Mouse (Mus musculus): Measurements from ENCODE around the gene Plk3. TPM values are rescaled to one million over a fixed set of nuclear protein-coding genes. Genes with fewer than 3 reads are reported as not detected.

The Plk3 gene
- polyA plus RNA-seq, 1 experiment from 2014 or later = 7.0 TPM

DNA sequence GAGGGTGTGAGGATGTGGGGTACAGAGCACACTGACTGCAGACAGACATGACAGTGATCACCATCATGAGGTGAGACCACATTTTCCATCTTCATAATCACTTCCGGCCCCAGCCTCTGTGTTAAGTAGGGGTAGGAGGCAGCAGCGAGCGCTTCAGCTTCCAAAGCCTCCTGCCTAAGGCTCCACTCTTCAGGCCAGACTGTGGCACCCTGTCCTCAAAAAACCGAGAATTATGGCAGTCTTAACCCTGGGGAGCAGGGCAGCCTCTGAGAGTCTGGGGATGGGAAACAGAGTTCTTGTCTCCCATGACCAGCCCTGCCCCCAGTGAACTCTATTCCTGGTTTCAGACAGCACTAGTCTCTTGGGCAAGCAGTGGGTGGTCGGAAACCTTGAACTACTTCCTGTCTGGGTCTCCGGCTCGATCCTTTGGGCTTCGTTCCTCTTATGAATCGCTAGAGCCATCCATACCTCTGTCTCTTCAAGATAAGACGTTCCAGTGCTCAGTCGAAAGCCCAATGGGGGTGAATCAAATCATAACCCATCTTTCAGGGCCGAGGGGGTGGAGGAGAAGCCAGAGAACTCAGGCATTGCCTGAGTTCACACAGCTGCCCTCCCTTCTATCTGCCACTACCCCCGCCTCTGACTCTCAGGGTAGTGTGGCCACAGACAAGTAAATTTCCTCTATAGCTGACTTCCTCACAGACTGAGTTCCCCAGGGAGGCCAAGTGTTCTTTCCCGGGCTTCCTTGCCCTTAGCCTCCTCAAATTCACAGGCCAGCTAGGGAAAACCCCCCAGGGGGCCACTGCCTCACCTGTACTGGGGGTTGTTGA, 9.0 kb downstream of the Plk3 start:
- Histone ChIP-seq H3K36me3 (ENCODE audit: control insufficient read depth, insufficient read depth, low read length) (peaks cover 17% of the 10 kb centered on the region), H3K27ac (ENCODE audit: low read depth, low read length) (peak overlapping the region; percentile 65), H3K4me3 (ENCODE audit: low read depth, low read length) (no peak overlapping the region; the same call in 1 of the 2 replicates), H3K4me1 (ENCODE audit: control insufficient read depth, insufficient read depth, low read length) (peaks cover 17% of the 10 kb centered on the region), H3K9ac (ENCODE audit: low read length) (peak overlapping the region; percentile 55), H3K27me3 (replicated peaks; ENCODE audit: control insufficient read depth, insufficient read depth, low read length) (no peaks in the 10 kb centered on the region), H3K4me2 (ENCODE audit: low read length) (peak overlapping the region; percentile 28; the same call in 1 of the 2 replicates), H3K9me3 (replicated peaks; ENCODE audit: control insufficient read depth, low read length) (no peaks in the 10 kb centered on the region)
- WGBS = 80% methylated on average over 14 of the region's 14 CpGs
- DNase-seq (ENCODE audit: low spot score) = no peak
- no peak for ATAC-seq

DNA sequence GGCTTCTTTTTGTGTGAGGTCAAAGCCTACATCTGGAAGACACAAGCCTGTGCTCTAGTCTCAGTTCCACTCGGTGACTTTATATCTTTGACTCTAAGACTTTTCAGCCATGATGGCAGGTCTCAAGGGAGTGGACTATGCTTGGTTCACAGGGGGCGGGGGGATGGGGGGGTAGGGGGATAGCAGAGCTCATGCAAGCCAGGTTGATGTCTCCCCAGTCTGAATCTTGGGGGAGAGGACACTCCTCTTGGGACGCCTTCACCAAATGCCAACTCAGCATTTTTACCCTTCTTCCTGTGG, 9.6 kb downstream of the Plk3 start:
- H3K9ac ChIP-seq (ENCODE audit: low read length) = no peak overlapping the region
- no peak overlapping the region for H3K4me2 ChIP-seq (ENCODE audit: low read length)
- DNase-seq (ENCODE audit: low spot score) = no peak
- no peak overlapping the region for H3K4me3 ChIP-seq (ENCODE audit: low read depth, low read length)
- no peak overlapping the region for H3K27ac ChIP-seq (ENCODE audit: low read depth, low read length)
- H3K9me3 ChIP-seq (replicated peaks; ENCODE audit: control insufficient read depth, low read length) = no peaks in the 10 kb centered on the region
- ATAC-seq = no peak
- WGBS = 93% methylated on average over 3 of the region's 3 CpGs
- H3K4me1 ChIP-seq (ENCODE audit: control insufficient read depth, insufficient read depth, low read length) = peaks cover 19% of the 10 kb centered on the region
- H3K27me3 ChIP-seq (replicated peaks; ENCODE audit: control insufficient read depth, insufficient read depth, low read length) = no peaks in the 10 kb centered on the region
- H3K36me3 ChIP-seq (ENCODE audit: control insufficient read depth, insufficient read depth, low read length) = peaks cover 14% of the 10 kb centered on the region

DNA sequence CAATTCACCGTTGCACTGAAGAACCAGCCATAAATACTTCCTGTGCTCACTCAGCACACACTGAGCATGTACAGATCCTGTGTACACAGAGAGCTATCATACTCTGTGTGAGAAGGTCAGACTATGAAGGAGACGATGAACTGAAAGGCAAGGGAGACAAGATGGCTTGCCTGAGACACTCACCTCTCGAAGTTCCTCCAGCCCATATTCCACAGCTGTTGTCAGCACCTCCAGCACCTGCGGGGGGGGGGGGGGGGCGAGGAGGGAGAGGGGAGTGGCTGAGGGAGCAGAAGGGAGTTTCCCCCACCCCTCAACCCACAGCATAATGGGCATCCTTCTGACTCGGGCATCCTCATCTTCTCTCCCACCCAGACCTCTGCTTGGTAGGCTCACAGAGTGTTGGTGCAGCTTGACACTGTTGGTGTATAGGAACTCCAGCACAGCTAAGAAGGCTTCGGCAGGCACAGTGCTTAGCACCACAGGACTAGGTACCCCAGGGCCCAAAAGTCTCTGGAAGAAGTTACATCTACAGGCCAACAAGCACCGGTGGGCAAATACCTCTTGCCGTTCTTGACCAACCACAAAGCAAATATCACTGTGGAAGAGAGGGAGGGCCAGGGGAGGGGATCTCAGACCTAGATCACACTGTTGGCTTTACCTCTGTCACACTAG, 10.1 kb downstream of the Plk3 start:
- peaks cover 19% of the 10 kb centered on the region for H3K4me1 ChIP-seq (ENCODE audit: control insufficient read depth, insufficient read depth, low read length)
- no peak overlapping the region for H3K4me2 ChIP-seq (ENCODE audit: low read length)
- DNase-seq (ENCODE audit: low spot score) = no peak
- 91% methylated on average over 7 of the region's 9 CpGs for WGBS
- H3K9ac ChIP-seq (ENCODE audit: low read length) = no peak overlapping the region
- no peak for ATAC-seq
- no peaks in the 10 kb centered on the region for H3K27me3 ChIP-seq (replicated peaks; ENCODE audit: control insufficient read depth, insufficient read depth, low read length)
- no peak overlapping the region for H3K4me3 ChIP-seq (ENCODE audit: low read depth, low read length)
- H3K27ac ChIP-seq (ENCODE audit: low read depth, low read length) = no peak overlapping the region
- no peaks in the 10 kb centered on the region for H3K9me3 ChIP-seq (replicated peaks; ENCODE audit: control insufficient read depth, low read length)
- peaks cover 9% of the 10 kb centered on the region for H3K36me3 ChIP-seq (ENCODE audit: control insufficient read depth, insufficient read depth, low read length)

DNA sequence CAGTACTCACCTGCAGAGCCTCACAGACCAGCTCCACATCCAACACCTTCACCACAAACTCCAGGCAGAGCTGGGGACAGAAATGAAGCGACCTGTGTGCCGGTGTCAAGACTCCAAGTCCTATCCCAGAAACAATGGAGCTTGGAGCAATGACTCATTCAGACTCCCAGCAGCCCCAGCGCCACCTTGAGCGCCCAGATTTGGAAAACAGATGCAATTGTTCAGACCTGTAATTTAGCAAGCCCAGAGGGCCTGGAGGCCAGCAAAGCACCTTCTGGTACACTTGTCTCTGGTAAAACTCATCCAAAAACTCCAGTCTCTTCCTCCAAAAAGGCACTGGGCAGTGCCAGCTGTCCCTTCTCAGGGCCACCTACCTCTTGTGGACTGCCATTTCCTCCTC, 11.6 kb downstream of the Plk3 start:
- H3K27ac ChIP-seq (ENCODE audit: low read depth, low read length) = no peak overlapping the region
- no peaks in the 10 kb centered on the region for H3K36me3 ChIP-seq (ENCODE audit: control insufficient read depth, insufficient read depth, low read length)
- ATAC-seq (no peak), DNase-seq (ENCODE audit: low spot score) (no peak)
- no peak overlapping the region for H3K4me3 ChIP-seq (ENCODE audit: low read depth, low read length)
- H3K9ac ChIP-seq (ENCODE audit: low read length) = no peak overlapping the region
- no peaks in the 10 kb centered on the region for H3K27me3 ChIP-seq (replicated peaks; ENCODE audit: control insufficient read depth, insufficient read depth, low read length)
- H3K4me2 ChIP-seq (ENCODE audit: low read length) = no peak overlapping the region
- WGBS = 84% methylated on average over 4 of the region's 4 CpGs
- no peaks in the 10 kb centered on the region for H3K9me3 ChIP-seq (replicated peaks; ENCODE audit: control insufficient read depth, low read length)
- peaks cover 19% of the 10 kb centered on the region for H3K4me1 ChIP-seq (ENCODE audit: control insufficient read depth, insufficient read depth, low read length)

DNA sequence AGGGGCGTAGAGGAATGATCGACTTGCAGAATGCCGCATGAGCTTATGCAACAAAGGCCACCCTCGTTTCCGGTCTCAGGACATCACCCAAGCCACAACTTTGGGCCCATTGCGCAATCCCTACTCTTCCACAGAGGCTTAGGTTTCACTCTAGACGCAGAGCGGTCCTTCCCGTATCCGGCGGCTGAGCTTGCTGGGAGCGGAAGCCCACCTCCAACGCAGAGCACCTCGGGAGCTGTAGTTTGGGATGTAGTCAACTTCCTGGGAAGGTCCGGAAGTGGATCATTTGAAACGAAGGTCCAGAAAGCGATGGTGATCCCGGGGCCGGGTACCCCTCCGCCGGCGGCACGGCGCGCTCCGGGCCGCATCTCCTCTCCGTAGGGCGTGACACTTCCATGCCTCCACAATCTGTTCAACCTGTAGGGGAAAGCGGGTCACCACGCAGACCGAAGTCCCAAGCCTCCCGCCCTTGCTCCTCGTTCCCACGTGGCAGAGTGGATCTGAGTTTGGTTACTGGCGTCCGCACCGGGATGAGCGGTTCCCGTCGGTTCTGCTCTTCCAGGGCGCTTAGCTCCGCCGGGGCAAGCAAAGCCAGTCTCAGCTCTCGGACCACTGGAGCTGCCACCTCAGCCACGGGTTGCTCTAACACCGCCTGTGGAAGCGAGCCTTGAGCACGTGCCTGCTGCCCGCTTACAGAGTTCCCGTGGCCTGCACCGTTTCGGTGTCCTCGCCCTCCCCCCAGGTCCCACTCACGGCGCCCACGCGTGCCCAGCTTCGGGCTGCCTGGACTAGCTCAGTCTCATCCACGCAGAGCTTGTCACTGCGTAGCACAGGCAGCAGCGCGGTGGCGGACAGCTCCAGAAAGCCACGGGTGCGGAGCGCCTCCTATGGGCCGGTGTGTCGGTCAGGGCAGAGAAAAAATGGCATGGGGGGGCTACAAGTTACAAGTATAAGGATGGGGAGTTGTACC, 13.0 kb downstream of the Plk3 start:
- ATAC-seq = peak; percentile 96
- WGBS = under 1% methylated on average over 69 of the region's 69 CpGs
- H3K4me1 ChIP-seq (ENCODE audit: control insufficient read depth, insufficient read depth, low read length) = peaks cover 15% of the 10 kb centered on the region
- H3K9ac ChIP-seq (ENCODE audit: low read length) = peak overlapping the region; percentile 86
- H3K4me3 ChIP-seq (ENCODE audit: low read depth, low read length) = peak overlapping the region; percentile 71
- peak overlapping the region; percentile 100 for H3K4me2 ChIP-seq (ENCODE audit: low read length)
- H3K9me3 ChIP-seq (replicated peaks; ENCODE audit: control insufficient read depth, low read length) = no peaks in the 10 kb centered on the region
- H3K27ac ChIP-seq (ENCODE audit: low read depth, low read length) = peak overlapping the region; percentile 84
- H3K36me3 ChIP-seq (ENCODE audit: control insufficient read depth, insufficient read depth, low read length) = no peaks in the 10 kb centered on the region
- DNase-seq (ENCODE audit: low spot score) = peak; percentile 98
- H3K27me3 ChIP-seq (replicated peaks; ENCODE audit: control insufficient read depth, insufficient read depth, low read length) = no peaks in the 10 kb centered on the region

DNA sequence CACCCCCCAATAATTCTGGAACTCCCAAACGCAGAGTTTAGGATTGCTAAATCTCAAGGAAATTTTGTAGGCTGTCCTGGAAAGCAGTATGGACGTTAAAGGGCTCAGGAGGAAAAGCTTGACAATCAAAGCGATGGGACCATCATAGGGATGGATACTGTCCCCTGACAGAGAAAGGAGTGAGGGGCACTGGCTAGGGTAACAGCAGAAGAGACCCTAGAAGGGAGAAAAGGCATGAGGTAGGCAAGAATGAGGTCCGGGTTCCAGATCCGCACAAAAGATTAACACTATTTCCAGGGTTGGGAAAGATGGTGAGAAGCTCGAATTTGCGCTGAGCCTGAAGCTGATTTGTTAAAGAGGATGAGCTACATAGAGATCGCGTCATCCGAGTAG, 13.7 kb downstream of the Plk3 start:
- H3K9ac ChIP-seq (ENCODE audit: low read length) = peak overlapping the region; percentile 86
- peak; percentile 35 for ATAC-seq
- H3K4me3 ChIP-seq (ENCODE audit: low read depth, low read length) = peak overlapping the region; percentile 71
- H3K27ac ChIP-seq (ENCODE audit: low read depth, low read length) = peak overlapping the region; percentile 84
- H3K4me1 ChIP-seq (ENCODE audit: control insufficient read depth, insufficient read depth, low read length) = peaks cover 8% of the 10 kb centered on the region
- WGBS = 8% methylated on average over 10 of the region's 10 CpGs
- peak overlapping the region; percentile 100 for H3K4me2 ChIP-seq (ENCODE audit: low read length)
- H3K9me3 ChIP-seq (replicated peaks; ENCODE audit: control insufficient read depth, low read length) = no peaks in the 10 kb centered on the region
- no peaks in the 10 kb centered on the region for H3K36me3 ChIP-seq (ENCODE audit: control insufficient read depth, insufficient read depth, low read length)
- no peaks in the 10 kb centered on the region for H3K27me3 ChIP-seq (replicated peaks; ENCODE audit: control insufficient read depth, insufficient read depth, low read length)
- DNase-seq (ENCODE audit: low spot score) = no peak

DNA sequence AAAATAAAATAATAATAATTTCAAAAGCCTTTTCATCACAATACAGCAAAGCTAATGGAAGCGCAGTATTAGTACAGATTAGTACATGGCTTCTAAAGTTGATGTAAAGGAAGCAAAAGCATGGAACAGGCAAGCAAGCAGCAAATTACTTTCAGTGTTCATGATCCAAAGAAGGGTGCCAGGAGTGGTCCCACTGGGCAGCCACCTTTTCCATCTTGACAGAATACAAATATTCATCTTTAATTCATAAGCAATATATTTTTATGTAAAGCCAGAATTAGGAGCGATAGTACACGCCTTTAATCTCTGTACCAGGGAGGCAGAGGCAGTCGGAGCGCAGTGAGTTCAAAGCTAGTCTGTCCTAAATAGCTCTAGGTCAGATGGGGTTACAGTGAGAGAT, 14.1 kb downstream of the Plk3 start:
- ATAC-seq (no peak), DNase-seq (ENCODE audit: low spot score) (no peak)
- no peaks in the 10 kb centered on the region for H3K27me3 ChIP-seq (replicated peaks; ENCODE audit: control insufficient read depth, insufficient read depth, low read length)
- no peaks in the 10 kb centered on the region for H3K9me3 ChIP-seq (replicated peaks; ENCODE audit: control insufficient read depth, low read length)
- H3K4me2 ChIP-seq (ENCODE audit: low read length) = peak overlapping the region; percentile 100
- 81% methylated on average over 5 of the region's 5 CpGs for WGBS
- H3K36me3 ChIP-seq (ENCODE audit: control insufficient read depth, insufficient read depth, low read length) = peaks cover under 1% of the 10 kb centered on the region; the same call in 1 of the 2 replicates
- peak overlapping the region; percentile 84 for H3K27ac ChIP-seq (ENCODE audit: low read depth, low read length)
- peaks cover 6% of the 10 kb centered on the region for H3K4me1 ChIP-seq (ENCODE audit: control insufficient read depth, insufficient read depth, low read length)
- H3K9ac ChIP-seq (ENCODE audit: low read length) = peak overlapping the region; percentile 86
- H3K4me3 ChIP-seq (ENCODE audit: low read depth, low read length) = peak overlapping the region; percentile 71

DNA sequence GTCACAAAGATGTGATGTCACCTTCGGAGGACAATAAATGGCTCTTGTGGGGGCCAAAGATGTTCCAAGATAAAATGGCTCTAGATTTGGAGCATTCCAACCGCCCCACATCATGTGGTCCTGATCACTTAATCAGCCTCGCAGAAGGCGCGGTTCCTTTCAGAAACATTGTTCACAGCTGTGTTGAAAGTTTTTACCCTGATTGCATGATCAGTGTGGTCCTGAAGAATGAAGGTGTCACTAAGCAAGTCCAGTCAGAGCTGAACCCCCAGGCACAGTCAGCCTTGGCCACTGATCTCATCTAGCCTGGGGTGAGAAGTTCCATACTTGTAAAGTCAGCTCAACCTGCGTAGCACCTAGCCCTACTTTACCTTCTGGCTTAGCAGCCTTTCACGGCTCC, 15.8 kb downstream of the Plk3 start:
- Histone ChIP-seq H3K9me3 (replicated peaks; ENCODE audit: control insufficient read depth, low read length) (no peaks in the 10 kb centered on the region), H3K4me2 (ENCODE audit: low read length) (no peak overlapping the region), H3K27ac (ENCODE audit: low read depth, low read length) (no peak overlapping the region), H3K4me3 (ENCODE audit: low read depth, low read length) (no peak overlapping the region), H3K36me3 (ENCODE audit: control insufficient read depth, insufficient read depth, low read length) (peaks cover 10% of the 10 kb centered on the region; the same call in 1 of the 2 replicates), H3K27me3 (replicated peaks; ENCODE audit: control insufficient read depth, insufficient read depth, low read length) (no peaks in the 10 kb centered on the region), H3K9ac (ENCODE audit: low read length) (no peak overlapping the region), H3K4me1 (ENCODE audit: control insufficient read depth, insufficient read depth, low read length) (peaks cover 6% of the 10 kb centered on the region)
- ATAC-seq = no peak
- no peak for DNase-seq (ENCODE audit: low spot score)
- 96% methylated on average over 7 of the region's 7 CpGs for whole genome bisulfite sequencing
